12 mouse cellular contexts compared by ENCODE assay signal in the genomic region with DNA sequence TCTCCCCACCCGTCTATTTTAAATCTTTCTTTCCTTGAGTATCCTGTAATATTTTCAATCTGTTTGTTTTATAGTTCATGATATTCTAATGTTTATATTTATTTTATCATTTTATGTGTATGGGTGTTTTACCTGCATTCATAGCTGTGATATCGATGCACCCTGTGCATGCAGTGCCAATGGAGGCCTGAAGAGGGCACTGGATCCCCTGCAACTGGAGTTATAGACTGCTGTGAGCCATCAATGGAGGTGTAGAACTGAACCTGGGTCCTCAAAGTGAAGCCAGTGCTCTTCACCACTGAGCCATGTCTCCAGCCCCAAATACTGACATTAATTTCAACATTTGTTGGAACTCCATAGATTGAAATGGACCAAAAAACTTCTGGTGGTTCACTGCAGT. TPM values are rescaled to one million over a fixed set of nuclear protein-coding genes. Genes with fewer than 3 reads are reported as not detected.
DNase-seq lines count a peak whose midpoint lies in the region; ATAC-seq and TF ChIP-seq lines count a peak whose summit lies in the region.
"Had no signal": no experiment of that assay in that cellular context is flagged by ENCODE, and none has a peak within 500 bp of the region (broad histone marks: within the 10 kb centered on the region; RNA-seq: fewer than 3 reads in every experiment).

No protein-coding gene starts in this region.

- peak; percentile 50 for TF ChIP-seq CTCF in lung, adult 2 months (IDR thresholded peaks at IDR 0.05; ENCODE audit: insufficient read depth, low read length)

- peaks cover 10% of the 10 kb centered on the region for H3K4me1 ChIP-seq in lung, adult 2 months (ENCODE audit: control insufficient read depth, insufficient read depth, low read length)

- no peak overlapping the region for H3K4me3 ChIP-seq in lung, adult 2 months (replicated peaks; ENCODE audit: extremely low read depth, low read depth, low read length)
- H3K4me3 ChIP-seq: embryonic facial prominence, embryonic 12.5 days; heart, embryonic 12.5 days had no signal

- ATAC-seq in CD4-positive, CD25-positive, alpha-beta regulatory T cell, adult 4 months = no peak
- peak; percentile 70 for ATAC-seq in megakaryocyte-erythroid progenitor cell, adult 5-6 weeks (replicated peaks; ENCODE audit: low FRiP score, low TSS enrichment, poor library complexity, severe bottlenecking)

- WGBS in lung, adult 2 months = 88% methylated on average over 2 of the region's 2 CpGs

- no peak for TF ChIP-seq POLR2A in lung, adult 2 months (IDR thresholded peaks at IDR 0.05; ENCODE audit: borderline replicate concordance, extremely low read depth, low read depth, low read length)

- DNase-seq in CD4-positive, CD25-positive, alpha-beta regulatory T cell, adult 2 months (ENCODE audit: low read depth, low spot score) = peak; percentile 55
- DNase-seq in lung, adult 2 months = no peak
- no peak for DNase-seq in lung, adult 18-20 months
- DNase-seq in T-cell, adult 2 months (ENCODE audit: low spot score) = peak; percentile 15
- no peak for DNase-seq in layer of hippocampus, adult 18-20 months (ENCODE audit: low spot score in 2 of 2)
- no peak for DNase-seq in gastrocnemius, postnatal 10 days
- DNase-seq: cerebellum, adult 11 months; layer of hippocampus, postnatal 36 days had no signal

RNA-seq across cellular contexts. Expression of a gene that starts 17.3 kb away (rescaled TPM):
- polyA plus RNA-seq in CD4-positive, CD25-positive, alpha-beta regulatory T cell, adult 4 months (2017; shearing (Covaris generic)) = 10 to 100 TPM; 27.0 to 31.0 TPM
- 85.2 and 92.5 TPM in 2 replicates for polyA plus RNA-seq in lung, adult 2 months (2012; rRNA removed)
- total RNA-seq in megakaryocyte-erythroid progenitor cell, adult 5-6 weeks (2014; fragmentation: Nextera tagmentation) = 22.5 and 24.9 TPM in 2 replicates
- 12.8 and 19.8 TPM in 2 replicates for total RNA-seq in megakaryocyte-erythroid progenitor cell, adult 5-6 weeks (2017)
- total RNA-seq in layer of hippocampus, adult 18-20 months (2021) = 10 to 100 TPM; 27.1 to 27.6 TPM
- 10 to 100 TPM; 29.0 to 32.7 TPM for total RNA-seq in gastrocnemius, postnatal 10 days (2021)

RNA-seq across cellular contexts. Expression of a gene that starts 48.1 kb away (rescaled TPM):
- polyA plus RNA-seq in CD4-positive, CD25-positive, alpha-beta regulatory T cell, adult 4 months (2017; shearing (Covaris generic)) = 10 to 100 TPM; 45.5 to 62.2 TPM
- 55.1 and 60.5 TPM in 2 replicates for polyA plus RNA-seq in lung, adult 2 months (2012; rRNA removed)
- total RNA-seq in megakaryocyte-erythroid progenitor cell, adult 5-6 weeks (2014; fragmentation: Nextera tagmentation) = 37.8 and 38.0 TPM in 2 replicates
- total RNA-seq in megakaryocyte-erythroid progenitor cell, adult 5-6 weeks (2017) = 85.0 and 96.0 TPM in 2 replicates
- 10 to 100 TPM; 67.1 to 67.7 TPM for total RNA-seq in layer of hippocampus, adult 18-20 months (2021)
- 10 to 100 TPM; 22.2 to 25.2 TPM for total RNA-seq in gastrocnemius, postnatal 10 days (2021)

Comparison
In these comparisons a context has a peak if more than half of its experiments do, and no peak if none do; other contexts are left out.
1. DNase-seq: peak in CD4-positive, CD25-positive, alpha-beta regulatory T cell, adult 2 months (single experiment) and T-cell, adult 2 months (single experiment); none in lung, adult 2 months (single experiment), lung, adult 18-20 months (0 of 2), layer of hippocampus, adult 18-20 months (0 of 2) and gastrocnemius, postnatal 10 days (single experiment).